Mouse (Mus musculus) G1E (cell line): Measurements from ENCODE around the gene Trp53tg5. TPM values are rescaled to one million over a fixed set of nuclear protein-coding genes. Genes with fewer than 3 reads are reported as not detected.

Experiments
- ATAC-seq: 2 replicates; pipeline ENCODE4 v1.8.0; 2016; ENCODE audit warnings: mild to moderate bottlenecking; ENCODE audit not compliant: insufficient number of reproducible peaks, poor library complexity, low FRiP score, severe bottlenecking; ENCODE audit errors: extremely low read depth
- DNase-seq: peaks from one replicate; pipeline ENCODE4 v3.0.0; 2012; ENCODE audit warnings: low spot score
- H3K27me3 ChIP-seq: 2 replicates; pipeline ENCODE4 v1.6.1; 2012; ENCODE audit warnings: mild to moderate bottlenecking, low read length, inconsistent platforms; ENCODE audit not compliant: insufficient read depth
- H3K36me3 ChIP-seq: replicated peaks from 2 replicates; pipeline ENCODE3; 2012; ENCODE audit warnings: mild to moderate bottlenecking, inconsistent platforms
- H3K4me1 ChIP-seq: 2 replicates; pipeline ENCODE4 v1.6.1; 2012; ENCODE audit warnings: low read depth, low read length, inconsistent platforms, mixed read lengths; ENCODE audit not compliant: insufficient read depth
- H3K4me3 ChIP-seq: 2 replicates; pipeline ENCODE4 v1.5.1; 2012; ENCODE audit warnings: low read depth, mild to moderate bottlenecking, inconsistent platforms, low read length, moderate library complexity, mixed read lengths
- H3K9me3 ChIP-seq: replicated peaks from 2 replicates; pipeline ENCODE4 v1.6.1; 2012; ENCODE audit warnings: inconsistent platforms
- CTCF ChIP-seq: IDR thresholded peaks from 2 replicates; pipeline ENCODE4 v1.5.1; 2012; ENCODE audit warnings: low read depth, low read length, inconsistent platforms, mixed read lengths
- GATA1 ChIP-seq: IDR thresholded peaks from 2 replicates; pipeline ENCODE4 v1.6.1; 2012; ENCODE audit warnings: borderline replicate concordance, low read length, inconsistent platforms, mixed read lengths
- GATA2 ChIP-seq: IDR thresholded peaks from 2 replicates; pipeline ENCODE4 v1.6.1; 2012; ENCODE audit warnings: low read depth, low read length, inconsistent platforms, borderline replicate concordance
- POLR2AphosphoS5 ChIP-seq: IDR thresholded peaks from 2 replicates; pipeline ENCODE4 v1.6.1; 2012; ENCODE audit warnings: low read depth, low read length, inconsistent platforms; ENCODE audit not compliant: insufficient replicate concordance
- TAL1 ChIP-seq: conservative IDR thresholded peaks from 2 replicates; pipeline ENCODE4 v1.6.1; 2012; ENCODE audit warnings: low read depth, low read length, inconsistent platforms, mixed read lengths
- polyA plus RNA-seq: library from polyadenylated mRNA; stranded (reverse); fragments of >175 nt; gene quantifications from 2 replicates; pipeline ENCODE4 v1.2.3, GENCODE M21; 2012
- total RNA-seq, 2 experiments: library from RNA; stranded (forward) in 1 of 2; stranded (reverse) in 1 of 2; fragments of 200-1000 nt in 1 of 2; fragments of >200 nt in 1 of 2; fragmentation: Nextera tagmentation in 1 of 2; gene quantifications; 2 replicates each; pipeline ENCODE4 v1.2.3; 2014 to 2017

Gene Trp53tg5
- total and polyA plus RNA-seq, 3 experiments: not detected

GRCm38 (mm10) chr2:164436215-164436913, 37.2 kb downstream of the Trp53tg5 start:
- H3K9me3 ChIP-seq: no peaks in the 10 kb centered on the region
- TF ChIP-seq CTCF: no peak
- H3K4me1 ChIP-seq: no peaks in the 10 kb centered on the region
- H3K4me3 ChIP-seq: no peak overlapping the region
- ATAC-seq: no peak
- no peaks in the 10 kb centered on the region for H3K36me3 ChIP-seq
- no peak for DNase-seq
- peaks cover 11% of the 10 kb centered on the region; the same call in 1 of the 2 replicates for H3K27me3 ChIP-seq

GRCm38 (mm10) chr2:164435216-164436090, 38.1 kb downstream of the Trp53tg5 start:
- TF ChIP-seq CTCF: no peak
- no peak for TF ChIP-seq POLR2AphosphoS5
- no peak for TF ChIP-seq GATA1
- TF ChIP-seq TAL1: no peak
- TF ChIP-seq GATA2: no peak
- Histone ChIP-seq H3K9me3 (no peaks in the 10 kb centered on the region), H3K4me3 (no peak overlapping the region), H3K27me3 (peaks cover 11% of the 10 kb centered on the region; the same call in 1 of the 2 replicates), H3K4me1 (no peaks in the 10 kb centered on the region), H3K36me3 (no peaks in the 10 kb centered on the region)
- no peak for DNase-seq
- ATAC-seq: no peak

- Histone ChIP-seq H3K9me3 (no peaks in the 10 kb centered on the region), H3K4me1 (no peaks in the 10 kb centered on the region), H3K27me3 (peaks cover 11% of the 10 kb centered on the region; the same call in 1 of the 2 replicates), H3K36me3 (no peaks in the 10 kb centered on the region), H3K4me3 (no peak overlapping the region)
- DNase-seq (no peak), ATAC-seq (no peak)
- TF ChIP-seq POLR2AphosphoS5: no peak
Measured at GRCm38 (mm10) chr2:164434681-164435080, 38.8 kb downstream of the Trp53tg5 start.

- Histone ChIP-seq H3K36me3 (no peaks in the 10 kb centered on the region), H3K4me3 (no peak overlapping the region), H3K27me3 (peaks cover 13% of the 10 kb centered on the region), H3K9me3 (no peaks in the 10 kb centered on the region), H3K4me1 (no peaks in the 10 kb centered on the region)
- ATAC-seq (no peak), DNase-seq (no peak)
- TF ChIP-seq POLR2AphosphoS5 (no peak), GATA1 (no peak), GATA2 (no peak), TAL1 (no peak), CTCF (no peak)
Measured at GRCm38 (mm10) chr2:164433278-164433895, 40.1 kb downstream of the Trp53tg5 start.

- Histone ChIP-seq H3K36me3 (no peaks in the 10 kb centered on the region), H3K27me3 (peaks cover 13% of the 10 kb centered on the region), H3K9me3 (no peaks in the 10 kb centered on the region), H3K4me3 (no peak overlapping the region), H3K4me1 (no peaks in the 10 kb centered on the region)
- ATAC-seq: no peak
- TF ChIP-seq CTCF: no peak
- no peak for TF ChIP-seq TAL1
- TF ChIP-seq POLR2AphosphoS5: no peak
- TF ChIP-seq GATA2: no peak
- TF ChIP-seq GATA1: no peak
- DNase-seq: no peak
Measured at GRCm38 (mm10) chr2:164432541-164433191, 40.9 kb downstream of the Trp53tg5 start.

- no peaks in the 10 kb centered on the region for H3K4me1 ChIP-seq
- TF ChIP-seq CTCF (no peak), GATA2 (no peak), GATA1 (no peak), TAL1 (no peak), POLR2AphosphoS5 (no peak)
- H3K27me3 ChIP-seq: peaks cover 12% of the 10 kb centered on the region
- ATAC-seq (no peak), DNase-seq (no peak)
- no peaks in the 10 kb centered on the region for H3K36me3 ChIP-seq
- no peaks in the 10 kb centered on the region for H3K9me3 ChIP-seq
- no peak overlapping the region for H3K4me3 ChIP-seq
Measured at GRCm38 (mm10) chr2:164431676-164432465, 41.7 kb downstream of the Trp53tg5 start.
